In the genomic region with DNA sequence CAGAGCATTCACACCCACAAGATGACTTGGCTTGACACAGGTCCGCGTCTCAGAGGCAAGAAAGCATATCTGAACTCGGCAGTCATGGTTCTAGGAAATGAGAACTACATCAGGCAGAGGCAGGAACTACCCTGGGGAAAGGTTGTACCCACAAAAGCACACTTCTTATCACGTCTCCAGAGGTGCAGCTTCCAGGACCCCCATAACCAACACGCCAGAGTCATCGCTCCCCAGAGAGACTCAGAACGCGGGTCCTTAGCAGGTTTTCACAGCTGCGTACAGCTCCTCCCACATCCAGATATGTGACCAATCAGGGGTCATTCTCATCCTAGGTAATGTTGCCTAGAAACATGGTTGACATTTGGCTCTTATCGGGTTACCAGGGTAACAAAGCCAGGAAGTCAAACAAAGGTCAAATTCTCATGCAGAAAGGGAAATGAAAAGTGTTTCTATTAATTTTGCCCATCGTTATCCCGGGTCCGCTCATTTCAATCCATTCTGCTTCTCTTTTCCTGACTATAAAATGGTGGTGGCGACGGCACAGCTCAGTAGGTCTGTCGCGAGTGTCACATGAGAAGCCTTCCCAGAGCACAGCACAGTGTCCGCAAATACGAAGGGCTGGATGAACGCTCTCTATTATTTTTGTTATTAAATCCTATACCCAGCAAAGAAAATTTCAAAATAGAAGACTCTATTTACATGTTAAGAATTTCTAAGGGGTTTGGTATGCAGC, we compare ENCODE assay signal across 8 mouse cellular contexts. TPM values are rescaled to one million over a fixed set of nuclear protein-coding genes. Genes with fewer than 3 reads are reported as not detected.
DNase-seq lines count a peak whose midpoint lies in the region; ATAC-seq lines count a peak whose summit lies in the region.

No protein-coding gene starts in this region.

- no peaks in the 10 kb centered on the region for H3K9me3 ChIP-seq in heart, embryonic 16.5 days (replicated peaks; ENCODE audit: control insufficient read depth, low read length)
- no peaks in the 10 kb centered on the region for H3K9me3 ChIP-seq in liver, embryonic 11.5 days (ENCODE audit: control insufficient read depth, low read length)
- H3K9me3 ChIP-seq in neural tube, embryonic 13.5 days: no peaks in the 10 kb centered on the region

- peak; percentile 82 for ATAC-seq in heart, embryonic 16.5 days (replicated peaks; ENCODE audit: extremely low read depth, insufficient read depth, low FRiP score)
- peak; percentile 91 for ATAC-seq in liver, embryonic 11.5 days (replicated peaks; ENCODE audit: low FRiP score)
- peak; percentile 88 for ATAC-seq in neural tube, embryonic 13.5 days (ENCODE audit: low read depth)

- H3K4me1 ChIP-seq in heart, embryonic 16.5 days (ENCODE audit: control insufficient read depth, insufficient read depth, low read length): peaks cover 4% of the 10 kb centered on the region
- peaks cover 12% of the 10 kb centered on the region; the same call in 1 of the 2 replicates for H3K4me1 ChIP-seq in liver, embryonic 11.5 days (replicated peaks; ENCODE audit: control insufficient read depth, insufficient read depth, low read length)
- peaks cover 8% of the 10 kb centered on the region for H3K4me1 ChIP-seq in neural tube, embryonic 13.5 days (replicated peaks)

- H3K9ac ChIP-seq in heart, embryonic 16.5 days (ENCODE audit: low read length): no peak overlapping the region
- H3K9ac ChIP-seq in liver, embryonic 11.5 days (ENCODE audit: low read depth, low read length): no peak overlapping the region
- peak overlapping the region; percentile 49; the same call in 1 of the 2 replicates for H3K9ac ChIP-seq in neural tube, embryonic 13.5 days

- H3K36me3 ChIP-seq in heart, embryonic 16.5 days (ENCODE audit: control insufficient read depth, insufficient read depth): no peaks in the 10 kb centered on the region
- no peaks in the 10 kb centered on the region for H3K36me3 ChIP-seq in liver, embryonic 11.5 days (ENCODE audit: control insufficient read depth, insufficient read depth, low read length)
- H3K36me3 ChIP-seq in neural tube, embryonic 13.5 days: no peaks in the 10 kb centered on the region

- no peaks in the 10 kb centered on the region for H3K27me3 ChIP-seq in heart, embryonic 16.5 days (ENCODE audit: control insufficient read depth, insufficient read depth, low read length)
- no peaks in the 10 kb centered on the region for H3K27me3 ChIP-seq in liver, embryonic 11.5 days (replicated peaks; ENCODE audit: control insufficient read depth, insufficient read depth, low read length)
- peaks cover 8% of the 10 kb centered on the region; the same call in 1 of the 2 replicates for H3K27me3 ChIP-seq in neural tube, embryonic 13.5 days

- H3K27ac ChIP-seq in heart, embryonic 16.5 days (ENCODE audit: low read length): no peak overlapping the region; the same call in 1 of the 2 replicates
- H3K27ac ChIP-seq in liver, embryonic 11.5 days (ENCODE audit: low read depth, low read length): peak overlapping the region; percentile 33; the same call in 1 of the 2 replicates
- peak overlapping the region; percentile 40; the same call in 1 of the 2 replicates for H3K27ac ChIP-seq in neural tube, embryonic 13.5 days (replicated peaks)

- DNase-seq in adrenal gland, adult 2 months: peak; percentile 67
- DNase-seq in adrenal gland, adult 8-10 months: no peak
- peak; percentile 63 for DNase-seq in CD4-positive helper T cell, adult 2 months (ENCODE audit: low read depth, low spot score)
- DNase-seq in embryo, embryonic 11.5 days (ENCODE audit: low read depth, low spot score): peak; percentile 38
- DNase-seq in liver, embryonic 11.5 days (ENCODE audit: low spot score): peak; percentile 65
- no peak for DNase-seq in gastrocnemius, adult 8-10 months (ENCODE audit: low spot score in 2 of 2)

- WGBS in heart, embryonic 16.5 days: 15% methylated on average over 20 of the region's 20 CpGs
- 27% methylated on average over 20 of the region's 20 CpGs for WGBS in liver, embryonic 11.5 days
- WGBS in neural tube, embryonic 13.5 days: 21% methylated on average over 20 of the region's 20 CpGs

- peak overlapping the region; percentile 70 for H3K4me2 ChIP-seq in heart, embryonic 16.5 days (ENCODE audit: low read depth, low read length)
- peak overlapping the region; percentile 65 for H3K4me2 ChIP-seq in liver, embryonic 11.5 days
- H3K4me2 ChIP-seq in neural tube, embryonic 13.5 days: peak overlapping the region; percentile 62

- H3K4me3 ChIP-seq in heart, embryonic 16.5 days (ENCODE audit: low read length): peak overlapping the region; percentile 51
- H3K4me3 ChIP-seq in liver, embryonic 11.5 days (ENCODE audit: low read depth, low read length): peak overlapping the region; percentile 41
- peak overlapping the region; percentile 39 for H3K4me3 ChIP-seq in neural tube, embryonic 13.5 days

RNA-seq across cellular contexts. Expression of a gene that starts 47.3 kb away (rescaled TPM):
- total RNA-seq in adrenal gland, adult 2 months (2021): 100 to 1,000 TPM; 144 to 171 TPM
- 23.2 and 29.6 TPM in 2 replicates for polyA plus RNA-seq in adrenal gland, adult 2 months (2012; rRNA removed)
- 100 to 1,000 TPM; 163 to 188 (median 173) TPM for total RNA-seq in adrenal gland, adult 8-10 months (2022)
- 87.7 and 95.1 TPM in 2 replicates for polyA plus RNA-seq in heart, embryonic 16.5 days (2015; fragmentation: Nextera tagmentation; extraction: Ambion mirVana)
- 112 and 134 TPM in 2 replicates for polyA plus RNA-seq in liver, embryonic 11.5 days (2014; fragmentation: Nextera tagmentation; extraction: Ambion mirVana)
- 105 and 115 TPM in 2 replicates for polyA plus RNA-seq in neural tube, embryonic 13.5 days (2015; fragmentation: Nextera tagmentation; extraction: Ambion mirVana)
- 10 to 100 TPM; 57.3 to 70.7 (median 66.5) TPM for total RNA-seq in gastrocnemius, adult 8-10 months (2022)

Comparison
In these comparisons a context has a peak if more than half of its experiments do, and no peak if none do; other contexts are left out.
1. DNase-seq: peak in adrenal gland, adult 2 months (single experiment), CD4-positive helper T cell, adult 2 months (single experiment), embryo, embryonic 11.5 days (single experiment) and liver, embryonic 11.5 days (single experiment); none in adrenal gland, adult 8-10 months (single experiment) and gastrocnemius, adult 8-10 months (0 of 2).
2. Peak in every context shown above with its lines, with median percentiles within 50 percentile points of each other: ATAC-seq, H3K4me2 ChIP-seq and H3K4me3 ChIP-seq.